In genomic region chr7:25530837-25531236, GRCm38 (mm10) we compare ENCODE assay signal across 27 mouse cellular contexts. TPM values are rescaled to one million over a fixed set of nuclear protein-coding genes. Genes with fewer than 3 reads are reported as not detected.
DNase-seq lines count a peak whose midpoint lies in the region; ATAC-seq and TF ChIP-seq lines count a peak whose summit lies in the region.
"Had no signal": no experiment of that assay in that cellular context is flagged by ENCODE, and none has a peak within 500 bp of the region (broad histone marks: within the 10 kb centered on the region; RNA-seq: fewer than 3 reads in every experiment).

No protein-coding gene starts in this region.

- H3K4me1 ChIP-seq in heart, adult 2 months (ENCODE audit: control insufficient read depth, insufficient read depth, low read length): no peaks in the 10 kb centered on the region
- H3K4me1 ChIP-seq in heart, embryonic 12.5 days (replicated peaks): no peaks in the 10 kb centered on the region
- no peaks in the 10 kb centered on the region for H3K4me1 ChIP-seq in intestine, embryonic 15.5 days (replicated peaks)
- H3K4me1 ChIP-seq: embryonic facial prominence, embryonic 10.5 days; heart, embryonic 13.5 days; midbrain, embryonic 15.5 days; stomach, embryonic 15.5 days had no signal

- H3K36me3 ChIP-seq in heart, adult 2 months (ENCODE audit: control insufficient read depth, insufficient read depth, low read length): no peaks in the 10 kb centered on the region
- H3K36me3 ChIP-seq in heart, embryonic 12.5 days: no peaks in the 10 kb centered on the region
- H3K36me3 ChIP-seq in intestine, embryonic 15.5 days: no peaks in the 10 kb centered on the region
- H3K36me3 ChIP-seq: embryonic facial prominence, embryonic 10.5 days; heart, embryonic 13.5 days; midbrain, embryonic 15.5 days; stomach, embryonic 15.5 days had no signal

- TF ChIP-seq EP300 in heart, adult 2 months (IDR thresholded peaks at IDR 0.05; ENCODE audit: insufficient read depth, low read depth, low read length): no peak

- intact Hi-C loops in heart, adult 2 months (cut with DNase I): no loop called here

- no peak for ATAC-seq in heart, embryonic 12.5 days (ENCODE audit: insufficient number of reproducible peaks, low FRiP score)
- peak; percentile 45 for ATAC-seq in intestine, embryonic 15.5 days
- ATAC-seq: CD4-positive, CD25-positive, alpha-beta regulatory T cell, adult 4 months; inflammation-experienced regulatory T-cells, adult 6 months; midbrain, embryonic 15.5 days had no signal

- H3K4me3 ChIP-seq in heart, adult 2 months: no peak overlapping the region
- no peak overlapping the region for H3K4me3 ChIP-seq in heart, embryonic 12.5 days
- H3K4me3 ChIP-seq in intestine, embryonic 15.5 days (replicated peaks): no peak overlapping the region
- H3K4me3 ChIP-seq: embryonic facial prominence, embryonic 10.5 days; heart, embryonic 13.5 days; midbrain, embryonic 15.5 days; stomach, embryonic 15.5 days had no signal

- no peaks in the 10 kb centered on the region for H3K9me3 ChIP-seq in heart, embryonic 12.5 days (replicated peaks)
- H3K9me3 ChIP-seq in intestine, embryonic 15.5 days: no peaks in the 10 kb centered on the region
- H3K9me3 ChIP-seq: embryonic facial prominence, embryonic 10.5 days; stomach, embryonic 15.5 days had no signal

- H3K27me3 ChIP-seq in heart, adult 2 months (ENCODE audit: control insufficient read depth, insufficient read depth, low read length): no peaks in the 10 kb centered on the region
- H3K27me3 ChIP-seq in heart, embryonic 12.5 days (replicated peaks): no peaks in the 10 kb centered on the region
- no peaks in the 10 kb centered on the region for H3K27me3 ChIP-seq in intestine, embryonic 15.5 days (replicated peaks)
- H3K27me3 ChIP-seq: heart, embryonic 13.5 days; midbrain, embryonic 15.5 days; stomach, embryonic 15.5 days had no signal

- no peak for TF ChIP-seq CTCF in heart, adult 2 months (IDR thresholded peaks at IDR 0.05)

- H3K4me2 ChIP-seq in heart, embryonic 12.5 days: no peak overlapping the region
- no peak overlapping the region for H3K4me2 ChIP-seq in intestine, embryonic 15.5 days (replicated peaks)
- H3K4me2 ChIP-seq: heart, embryonic 13.5 days; hindbrain, embryonic 14.5 days; midbrain, embryonic 15.5 days; stomach, embryonic 15.5 days had no signal

- TF ChIP-seq POLR2A in heart, adult 2 months (IDR thresholded peaks at IDR 0.05; ENCODE audit: insufficient read depth, low read depth, low read length): no peak

- peak in 1 of 2 experiments; percentile 20 for DNase-seq in heart, adult 2 months
- peak; percentile 51 for DNase-seq in testis, postnatal 14 days (ENCODE audit: low spot score)
- DNase-seq in testis, postnatal 10 days (ENCODE audit: low spot score): no peak
- no peak for DNase-seq in embryo, embryonic 10 days (ENCODE audit: low spot score)
- DNase-seq in urinary bladder, adult 2 months (ENCODE audit: low spot score): no peak
- DNase-seq: adrenal gland, postnatal 25 days; cerebellum, adult 9-10 months; heart, postnatal 4 days; kidney, postnatal 25 days; right cerebral cortex, postnatal 4 days; thymus, adult 2 months; thymus, postnatal 4 days had no signal

- peak overlapping the region; percentile 29 for H3K27ac ChIP-seq in heart, adult 2 months
- no peak overlapping the region for H3K27ac ChIP-seq in heart, embryonic 12.5 days (ENCODE audit: poor library complexity, severe bottlenecking)
- H3K27ac ChIP-seq in intestine, embryonic 15.5 days: no peak overlapping the region
- H3K27ac ChIP-seq: embryonic facial prominence, embryonic 10.5 days; heart, embryonic 13.5 days; hindbrain, embryonic 14.5 days; macrophage; midbrain, embryonic 15.5 days; stomach, embryonic 15.5 days had no signal

- H3K9ac ChIP-seq in heart, adult 2 months (ENCODE audit: low read depth, low read length): no peak overlapping the region
- H3K9ac ChIP-seq in heart, embryonic 12.5 days: no peak overlapping the region
- H3K9ac ChIP-seq in intestine, embryonic 15.5 days: no peak overlapping the region
- H3K9ac ChIP-seq: heart, embryonic 13.5 days; hindbrain, embryonic 14.5 days; midbrain, embryonic 15.5 days; stomach, embryonic 15.5 days had no signal

- no peaks in the 10 kb centered on the region for H3K79me2 ChIP-seq in heart, adult 2 months (replicated peaks; ENCODE audit: control insufficient read depth, insufficient read depth, low read length)

- WGBS in heart, adult 2 months: 57% methylated on average over 2 of the region's 2 CpGs
- 55% methylated on average over 2 of the region's 2 CpGs for WGBS in heart, embryonic 12.5 days
- WGBS in intestine, embryonic 15.5 days: 75% methylated on average over 2 of the region's 2 CpGs

RNA-seq across cellular contexts. Expression of gene Ceacam2, which starts 8.8 kb away (rescaled TPM):
- 1 to 10 TPM; 2.6 to 3.3 TPM for total RNA-seq in heart, adult 2 months (2021)
- 0.06 and 0.10 TPM in 2 replicates for polyA plus RNA-seq in heart, adult 2 months (2012; rRNA removed)
- 0.10 TPM in 1 of 2 replicates, not detected in the other for polyA plus RNA-seq in heart, embryonic 12.5 days (2016; fragmentation: Nextera tagmentation; extraction: Ambion mirVana)
- polyA plus RNA-seq in intestine, embryonic 15.5 days (2015; fragmentation: Nextera tagmentation; extraction: Ambion mirVana): 0.10 and 0.18 TPM in 2 replicates
- polyA plus RNA-seq in urinary bladder, adult 2 months (2012; rRNA removed): 0.39 and 0.77 TPM in 2 replicates
- total RNA-seq: common myeloid progenitor, adult 5-6 weeks; liver, adult 2 months had no signal
- polyA plus RNA-seq: brain, embryonic 14.5 days; CD4-positive, CD25-positive, alpha-beta regulatory T cell, adult 4 months; embryonic facial prominence, embryonic 10.5 days; limb, embryonic 11.5 days; liver, embryonic 16.5 days; stomach, embryonic 15.5 days had no signal

RNA-seq across cellular contexts. Expression of gene Ceacam1, which starts 53.4 kb away (rescaled TPM):
- 10 to 100 TPM; 13.5 to 14.6 TPM for total RNA-seq in heart, adult 2 months (2021)
- polyA plus RNA-seq in heart, adult 2 months (2012; rRNA removed): 9.8 and 17.3 TPM in 2 replicates
- polyA plus RNA-seq in heart, embryonic 12.5 days (2016; fragmentation: Nextera tagmentation; extraction: Ambion mirVana): 2.1 and 2.4 TPM in 2 replicates
- 31.4 and 32.3 TPM in 2 replicates for polyA plus RNA-seq in intestine, embryonic 15.5 days (2015; fragmentation: Nextera tagmentation; extraction: Ambion mirVana)
- polyA plus RNA-seq in urinary bladder, adult 2 months (2012; rRNA removed): 7.9 and 8.5 TPM in 2 replicates
